Mouse (Mus musculus) cerebellum, adult 11 months (tissue): ENCODE results near the gene Kcnk5.

Source experiments
- DNase-seq: peaks from one replicate; pipeline ENCODE4 v3.0.0; 2022

Gene Kcnk5

DNA sequence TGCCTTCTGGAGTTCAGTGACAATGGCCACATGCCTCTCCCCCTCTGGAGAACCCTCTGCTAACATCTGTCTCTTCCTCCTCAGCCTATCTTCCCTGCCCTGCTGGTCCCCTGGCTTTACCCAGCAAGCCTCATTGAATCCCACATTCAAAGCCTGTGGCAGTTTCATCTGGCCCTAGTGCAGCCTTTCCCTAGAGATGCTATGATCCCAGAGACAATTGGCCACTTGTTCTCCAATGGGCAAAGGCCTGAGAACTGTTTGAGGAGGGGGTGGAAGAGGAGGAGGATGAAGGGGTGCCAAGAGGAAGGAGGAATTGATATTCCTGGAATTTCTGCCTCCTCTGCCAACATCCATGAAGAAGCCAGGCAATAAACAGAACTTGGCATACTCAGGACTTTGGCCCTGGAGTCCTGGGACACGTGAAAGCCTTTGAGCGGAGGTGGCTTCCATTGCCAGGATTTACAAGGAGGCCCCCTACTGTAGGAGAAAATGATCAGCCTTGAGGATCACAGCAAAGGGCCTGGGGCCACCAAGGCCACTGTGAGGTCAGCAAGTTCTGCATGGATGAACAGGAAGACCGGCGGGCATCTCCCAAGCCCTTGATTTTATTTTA is 11.6 kb upstream of the Kcnk5 start:
- no peak for DNase-seq

GRCm38 (mm10) chr14:20191136-20191735 is 9.6 kb upstream of the Kcnk5 start:
- no peak for DNase-seq

DNA sequence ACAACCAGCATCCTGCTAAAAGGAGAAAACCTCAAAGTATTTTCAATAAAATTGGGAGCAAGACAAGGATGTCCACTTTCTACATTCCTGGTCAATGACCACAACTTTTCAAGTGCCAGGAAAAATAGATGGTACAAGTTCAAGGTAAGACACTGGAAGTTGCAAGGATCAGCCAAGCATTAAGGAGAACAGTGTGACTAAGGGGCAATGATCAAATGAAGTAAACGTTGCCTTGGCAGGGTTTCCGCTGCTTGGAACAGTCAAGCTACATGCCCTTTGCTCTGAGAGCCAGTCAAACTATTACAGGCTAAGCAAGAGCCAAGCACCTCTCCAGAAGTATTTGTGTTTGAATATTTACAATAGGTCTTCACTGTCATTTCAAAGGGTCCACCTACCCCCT is 8.1 kb upstream of the Kcnk5 start:
- DNase-seq = no peak

DNA sequence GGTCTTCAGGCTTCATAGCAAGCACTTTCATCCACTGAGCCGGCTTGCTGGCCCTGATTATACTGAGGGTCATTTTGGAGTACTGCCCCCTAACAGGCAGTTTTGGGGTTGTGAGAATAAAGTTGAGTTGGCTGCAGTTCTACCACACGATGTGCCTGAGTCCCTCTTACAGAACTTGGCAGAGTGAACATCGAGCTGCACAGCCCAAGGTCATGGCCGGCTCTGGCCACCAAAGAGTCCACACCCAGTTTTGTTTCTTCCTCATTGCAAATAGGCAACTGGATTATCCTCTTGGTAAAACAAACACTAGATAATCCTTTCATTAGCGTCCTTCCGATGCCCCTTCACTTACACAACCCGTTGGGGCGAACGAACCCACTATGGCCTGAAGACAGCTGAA is 3.8 kb upstream of the Kcnk5 start:
- DNase-seq = no peak

DNA sequence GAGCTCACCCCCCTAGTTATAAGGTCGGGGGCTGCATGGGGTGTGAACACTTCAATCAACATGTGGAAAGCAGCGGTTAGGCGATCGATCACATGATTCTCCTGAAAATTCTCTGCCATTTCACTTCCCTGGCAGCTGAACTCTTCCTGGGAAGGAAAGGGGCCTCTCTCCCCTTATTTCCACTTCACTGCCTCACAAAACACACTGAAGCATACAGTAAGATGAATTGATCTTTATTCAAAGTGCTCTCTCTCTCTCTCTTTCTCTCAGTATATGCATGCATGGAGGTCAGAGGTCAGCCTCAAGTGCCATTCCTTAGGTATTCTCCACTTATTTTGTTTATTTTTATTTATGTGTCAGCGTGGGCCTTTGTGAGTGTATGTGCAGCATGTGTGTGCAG is 2.1 kb upstream of the Kcnk5 start:
- no peak for DNase-seq

DNA sequence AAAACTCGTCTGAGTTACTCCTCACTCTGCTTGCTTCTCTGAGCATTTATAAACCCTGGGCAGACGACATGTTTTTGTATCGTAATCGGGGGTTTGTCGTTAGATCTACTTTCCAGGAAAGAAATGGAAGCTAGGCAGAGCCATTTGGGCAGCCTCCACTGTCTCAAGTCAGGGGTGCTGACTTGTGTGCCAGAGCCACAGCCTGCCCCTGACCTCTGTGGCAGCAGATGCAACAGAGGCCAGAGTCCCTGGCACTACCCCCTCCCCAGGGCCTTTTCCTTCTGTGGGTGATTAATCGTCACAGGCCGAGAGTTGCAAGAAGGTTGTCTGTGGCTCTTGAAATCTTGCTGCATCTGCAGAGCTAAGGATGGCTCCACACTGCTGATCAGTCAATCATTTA is 987 bp upstream of the Kcnk5 start:
- DNase-seq = no peak

DNA sequence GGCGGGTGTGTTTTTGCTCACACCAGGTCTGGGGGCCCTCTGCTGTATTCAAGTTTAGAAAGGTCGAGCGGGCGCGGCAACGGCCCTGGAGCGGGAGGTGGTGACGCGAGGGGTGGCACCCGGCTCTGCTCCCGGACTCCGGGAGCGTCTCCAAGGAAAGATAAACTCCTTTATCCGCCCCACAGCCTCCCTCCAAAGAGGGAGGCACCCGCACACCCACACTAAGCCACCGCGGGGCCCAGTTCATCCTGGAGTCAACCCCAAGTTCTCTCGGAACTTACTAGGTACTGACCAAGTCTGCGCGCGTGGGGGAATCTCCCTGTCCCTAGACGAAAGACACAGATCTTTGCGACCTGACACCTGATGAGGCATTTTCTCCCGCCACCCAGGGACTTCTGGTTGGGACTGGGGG is 852 bp downstream of the Kcnk5 start:
- no peak for DNase-seq

DNA sequence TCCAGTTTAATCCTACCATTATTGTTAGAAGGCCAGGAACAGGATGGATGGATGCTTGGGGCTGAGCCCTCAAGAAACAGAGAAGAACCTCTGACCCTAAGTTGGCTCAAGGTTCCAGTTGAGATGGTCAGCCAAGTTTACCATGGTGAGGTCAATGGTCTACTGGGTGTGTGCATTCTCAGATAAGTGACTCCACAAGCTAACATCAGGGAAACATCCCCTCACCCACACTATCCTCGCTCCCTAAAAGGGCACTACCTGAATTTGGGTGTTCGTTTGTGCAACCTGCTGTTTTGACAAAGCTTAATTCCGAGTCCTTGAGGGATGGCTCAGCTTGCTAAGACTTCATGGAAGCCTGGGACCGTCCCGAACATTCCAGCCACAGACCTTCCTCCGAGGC is 1.3 kb downstream of the Kcnk5 start:
- no peak for DNase-seq

GRCm38 (mm10) chr14:20179731-20180280 is 1.8 kb downstream of the Kcnk5 start:
- DNase-seq = no peak

- no peak for DNase-seq
Measured at GRCm38 (mm10) chr14:20179080-20179479, 2.5 kb downstream of the Kcnk5 start.

DNA sequence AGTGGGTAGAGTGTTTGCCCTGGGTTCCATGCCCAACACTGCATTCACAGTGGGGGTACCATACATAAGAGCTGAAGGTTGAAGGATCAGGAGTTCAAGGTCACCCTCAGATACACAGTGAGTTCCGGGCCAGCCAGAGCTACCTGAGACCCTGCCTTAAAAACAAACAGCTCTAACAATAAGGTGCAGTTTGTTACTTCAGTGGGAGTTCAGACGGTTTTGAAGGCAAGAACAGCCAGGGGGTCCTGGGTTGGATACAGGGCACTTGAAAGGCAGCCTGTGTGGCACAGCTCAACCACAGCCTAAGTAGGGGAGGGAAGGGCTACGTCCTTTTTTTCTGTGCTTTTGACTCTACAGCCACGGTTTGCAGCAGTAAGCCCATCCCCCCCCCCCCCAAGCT is 3.0 kb downstream of the Kcnk5 start:
- no peak for DNase-seq

DNA sequence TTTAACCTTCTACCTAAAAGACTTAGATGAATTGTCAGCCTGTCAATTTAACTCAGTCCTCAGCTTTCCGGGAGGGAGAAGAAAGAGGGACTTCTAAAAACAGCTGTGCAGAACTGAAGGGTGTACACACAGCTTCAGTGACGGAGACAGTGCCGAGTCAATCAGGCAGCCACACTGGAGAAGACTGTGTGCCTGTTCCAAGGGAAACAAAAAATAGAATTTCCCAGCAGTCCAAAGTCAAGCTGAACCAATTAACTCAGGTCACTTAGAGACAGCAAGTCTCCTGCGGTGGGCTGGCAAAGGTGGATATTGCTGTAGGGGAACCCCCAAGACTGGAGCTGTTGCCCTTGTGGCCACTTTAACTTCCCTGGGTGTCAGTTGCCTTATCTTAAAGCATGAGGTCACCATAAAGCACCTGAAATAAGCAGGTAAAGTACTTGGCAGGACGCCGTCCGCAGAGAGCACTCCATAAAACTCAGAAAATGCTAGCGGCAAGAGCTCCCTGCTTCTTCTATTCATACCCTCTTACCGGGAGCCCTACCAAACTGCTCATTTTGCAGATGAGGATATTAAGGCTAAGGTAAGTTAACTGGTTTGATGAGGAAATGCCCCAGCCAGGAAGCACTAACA is 4.0 kb downstream of the Kcnk5 start:
- no peak for DNase-seq

DNA sequence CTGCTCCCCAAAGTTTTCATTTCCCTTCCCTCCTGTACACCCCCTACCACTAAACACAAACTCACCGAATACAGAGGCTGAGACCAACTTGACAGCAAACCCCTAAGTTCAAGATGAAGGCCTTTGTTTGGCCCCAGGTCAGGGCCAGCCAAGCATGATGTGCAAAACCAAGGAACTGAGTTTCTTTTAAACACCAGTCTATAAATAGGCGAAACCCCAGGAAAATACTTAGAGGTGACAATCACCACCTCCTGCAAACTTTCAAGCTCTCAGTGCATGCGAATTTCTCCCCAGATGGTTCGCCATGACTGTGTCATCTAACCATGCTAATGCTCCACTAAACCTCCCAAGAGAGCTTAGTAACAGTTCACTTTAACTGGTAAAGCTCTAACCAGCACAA is 5.9 kb downstream of the Kcnk5 start:
- no peak for DNase-seq

DNA sequence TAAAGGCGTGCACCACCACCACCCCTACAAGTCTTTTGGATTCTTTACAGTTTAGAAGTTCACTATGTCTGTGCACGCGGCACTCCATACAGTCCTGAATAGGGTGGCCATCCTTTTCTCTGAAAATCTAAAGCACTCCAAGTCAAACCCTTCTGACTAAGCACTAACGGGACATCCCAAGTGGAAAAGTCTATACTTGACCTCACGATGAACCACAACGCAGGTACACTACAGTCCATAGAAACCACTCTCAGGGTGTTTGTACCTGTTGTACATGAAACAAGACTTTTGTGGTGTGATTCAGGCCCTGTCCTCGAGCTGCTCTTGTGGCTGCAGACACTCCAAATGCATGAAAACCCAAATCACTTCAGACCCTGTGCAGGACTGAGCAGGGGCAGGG is 6.5 kb downstream of the Kcnk5 start:
- no peak for DNase-seq

DNA sequence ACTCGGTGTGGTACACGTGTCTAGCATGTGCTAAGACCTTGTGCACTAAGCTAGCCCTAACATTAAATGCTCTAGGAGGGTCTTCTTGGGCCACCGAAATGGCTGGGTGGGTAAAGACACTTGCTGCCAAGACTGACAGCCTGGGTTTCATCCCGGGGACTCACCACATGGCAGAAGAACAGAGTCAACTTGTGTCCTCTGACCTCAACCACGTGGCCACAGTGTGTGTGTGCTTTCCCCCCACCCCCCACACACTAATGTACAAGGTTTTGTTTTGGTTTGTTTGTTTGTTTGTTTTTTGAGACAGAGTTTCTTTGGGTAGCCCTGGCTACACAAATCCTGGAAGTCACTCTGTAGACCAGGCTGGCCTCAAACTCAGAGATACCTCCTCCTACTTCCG is 6.9 kb downstream of the Kcnk5 start:
- DNase-seq = no peak

GRCm38 (mm10) chr14:20173873-20174490 is 7.6 kb downstream of the Kcnk5 start:
- no peak for DNase-seq

GRCm38 (mm10) chr14:20172924-20173323 is 8.7 kb downstream of the Kcnk5 start:
- no peak for DNase-seq

GRCm38 (mm10) chr14:20172509-20172908 is 9.1 kb downstream of the Kcnk5 start:
- DNase-seq = no peak

- no peak for DNase-seq
Measured at GRCm38 (mm10) chr14:20171840-20172239, 9.8 kb downstream of the Kcnk5 start.

- DNase-seq = no peak
Measured at GRCm38 (mm10) chr14:20169251-20169650, 12.4 kb downstream of the Kcnk5 start.

- no peak for DNase-seq
Measured at GRCm38 (mm10) chr14:20168478-20168877, 13.1 kb downstream of the Kcnk5 start.

- no peak for DNase-seq
Measured at GRCm38 (mm10) chr14:20168054-20168453, 13.6 kb downstream of the Kcnk5 start.

DNA sequence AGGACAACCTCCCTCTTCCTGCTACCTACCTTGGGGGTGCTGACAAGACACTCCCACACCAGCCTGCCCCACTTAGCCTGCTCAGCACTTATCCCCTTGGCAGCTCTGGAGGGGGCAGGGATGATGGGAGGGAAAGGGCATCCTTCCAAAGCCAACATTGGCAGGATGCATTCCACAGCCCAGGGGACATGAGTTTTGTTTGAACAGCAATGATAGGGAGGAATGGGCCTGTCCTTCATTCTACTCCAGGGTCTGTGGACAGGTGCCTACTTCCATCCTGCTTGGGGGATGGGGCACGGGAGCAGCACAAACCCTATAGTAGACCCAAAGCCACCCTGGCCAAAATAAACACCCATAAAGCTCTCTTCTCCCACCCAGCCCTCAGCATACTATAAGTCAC is 16.2 kb downstream of the Kcnk5 start:
- DNase-seq = no peak

DNA sequence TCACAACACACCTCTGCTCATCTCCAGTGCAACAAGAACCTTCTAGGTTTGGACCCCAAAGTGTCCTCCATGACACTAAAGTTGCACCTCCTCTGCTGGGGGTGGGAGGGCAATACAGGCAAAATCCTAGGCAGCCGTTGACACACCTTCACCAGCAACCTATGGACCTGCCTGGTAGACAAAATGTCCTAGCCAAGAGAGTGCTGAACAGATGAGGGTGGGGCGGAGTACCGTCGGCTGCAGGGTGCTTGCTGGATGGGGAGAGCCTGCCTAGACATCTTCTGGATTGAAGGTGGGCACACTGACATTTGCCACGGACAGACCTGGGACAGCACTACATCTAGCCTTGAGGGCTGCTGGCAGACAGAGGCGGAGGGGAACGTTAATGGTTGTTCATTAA is 17.2 kb downstream of the Kcnk5 start:
- DNase-seq = no peak
